Mouse (Mus musculus): Measurements from ENCODE around the gene Tmbim7.

The Tmbim7 gene

DNA sequence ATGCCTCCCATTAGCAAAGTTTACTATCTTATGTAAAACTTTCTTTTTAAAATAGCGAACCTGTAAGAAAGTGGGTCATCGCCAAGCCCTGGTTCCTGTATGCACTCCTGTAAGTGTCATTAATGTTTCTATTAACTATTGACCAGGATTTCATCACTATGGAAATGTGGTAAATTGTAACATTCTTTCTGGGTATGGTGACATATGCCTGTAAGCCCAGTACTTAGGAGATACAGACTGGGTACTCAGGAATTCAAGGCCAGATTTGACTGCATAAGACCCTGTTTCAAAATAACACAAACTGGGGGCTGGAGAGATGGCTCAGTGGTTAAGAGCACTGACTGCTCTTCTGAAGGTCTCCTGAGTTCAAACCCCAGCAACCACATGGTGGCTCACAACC, 14.2 kb downstream of the Tmbim7 start:
- DNase-seq (ENCODE audit: low read depth, low spot score) = no peak

DNA sequence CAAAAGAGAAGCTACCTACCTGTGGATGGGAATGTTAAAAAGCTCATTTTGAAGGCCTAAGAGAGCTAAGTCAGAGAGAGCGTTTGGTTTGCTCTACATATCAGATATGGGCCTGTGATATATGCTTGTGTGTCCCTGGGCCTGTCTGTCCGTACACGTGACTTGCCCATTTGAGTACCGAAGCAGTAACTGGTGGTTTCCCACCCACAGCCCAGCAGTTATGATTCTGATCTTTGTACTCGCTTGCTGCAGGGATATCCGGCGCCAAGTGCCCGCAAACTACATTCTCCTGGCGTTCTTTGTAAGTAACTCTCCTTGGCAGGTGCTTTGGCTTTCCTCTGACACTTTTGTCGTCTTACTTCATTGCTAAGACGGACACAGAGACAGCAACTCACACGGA, 15.6 kb downstream of the Tmbim7 start:
- DNase-seq (ENCODE audit: low read depth, low spot score) = no peak

DNA sequence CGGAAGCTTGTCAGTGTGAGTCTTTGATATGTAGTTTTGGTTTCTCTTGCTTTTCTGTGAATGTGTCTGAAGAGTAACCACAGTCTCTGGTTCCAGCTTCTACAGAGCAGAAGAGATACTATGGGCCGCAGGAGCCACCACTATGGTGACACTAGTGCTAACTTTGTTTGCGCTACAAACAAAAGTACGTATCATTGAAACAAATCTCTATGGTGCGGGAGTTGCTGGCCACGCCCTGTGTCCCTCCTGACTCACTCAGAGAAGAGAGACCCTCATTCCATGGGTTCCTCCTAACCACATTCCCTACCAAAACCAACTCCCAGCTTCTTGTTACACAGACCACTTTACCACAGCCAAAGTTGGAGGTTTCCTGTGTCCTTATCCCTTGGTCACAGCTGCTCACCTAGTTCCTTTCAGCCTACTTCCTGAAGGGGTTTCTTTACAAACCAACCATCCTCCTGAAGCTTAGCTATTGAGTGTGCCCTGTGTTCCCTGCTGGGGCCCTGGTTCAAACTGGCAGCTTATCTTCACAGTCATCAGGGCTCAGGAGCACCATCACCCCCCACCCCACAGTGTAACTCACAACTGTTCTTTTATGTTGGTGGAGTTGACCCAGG, 19.1 kb downstream of the Tmbim7 start:
- DNase-seq (ENCODE audit: low read depth, low spot score) = no peak

DNA sequence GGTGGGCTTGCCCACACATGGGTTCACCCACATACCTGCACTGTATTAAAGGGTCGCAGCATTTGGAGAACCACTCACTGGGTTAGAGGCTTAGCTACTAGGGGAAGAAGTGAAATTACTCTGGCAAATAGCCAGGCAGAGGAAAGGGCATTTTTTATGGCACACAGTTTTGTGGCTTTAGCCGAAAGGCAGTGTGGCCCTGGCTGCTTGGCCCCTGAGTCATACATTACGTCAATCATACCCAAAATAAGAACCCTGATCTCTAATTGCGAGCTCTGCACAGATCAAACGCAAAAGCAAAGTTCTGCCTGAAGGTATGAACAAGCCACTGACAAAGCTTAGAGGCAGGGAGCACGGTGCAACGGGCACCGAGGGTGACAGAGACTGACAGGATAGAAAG, 37.3 kb downstream of the Tmbim7 start:
- DNase-seq (ENCODE audit: low read depth, low spot score) = no peak

DNA sequence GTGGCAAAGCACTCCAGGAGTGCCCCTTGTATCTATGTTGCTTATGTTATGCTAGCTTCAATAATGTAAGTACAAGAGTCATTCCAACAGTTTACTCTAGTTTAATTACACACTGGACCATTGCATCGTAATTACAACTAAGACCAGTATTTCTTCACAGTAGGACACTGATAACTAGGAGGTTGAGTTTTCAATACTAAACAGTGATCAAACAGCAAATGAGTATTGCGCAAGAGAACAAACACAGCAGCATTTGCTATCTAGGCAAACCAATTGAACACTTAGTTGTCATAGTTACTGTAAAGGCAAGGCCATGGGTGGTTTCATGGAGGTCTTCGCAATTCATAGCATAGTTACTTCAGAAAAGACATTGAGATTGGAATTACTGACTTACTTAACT, 40.3 kb downstream of the Tmbim7 start:
- DNase-seq (ENCODE audit: low read depth, low spot score) = no peak

DNA sequence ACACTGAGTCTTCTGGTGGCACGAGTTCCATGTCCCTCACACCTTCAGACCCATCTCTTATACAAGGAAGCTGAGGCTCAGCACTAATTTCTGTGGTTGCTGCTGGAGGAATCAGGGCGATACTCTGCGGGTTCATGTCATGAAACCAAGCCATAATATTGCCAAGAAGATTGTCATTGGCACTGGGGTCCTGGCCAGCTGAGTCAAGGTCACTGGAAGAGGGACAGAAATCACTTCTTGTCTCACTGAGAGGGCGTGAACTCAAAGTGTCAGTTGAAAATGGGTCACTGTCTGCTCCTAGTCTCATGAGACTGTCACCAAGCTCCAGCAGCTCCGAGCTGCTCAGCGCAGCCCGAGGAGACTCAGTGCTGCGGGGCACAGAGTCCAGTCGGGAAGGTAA, 42.0 kb downstream of the Tmbim7 start:
- no peak for DNase-seq (ENCODE audit: low read depth, low spot score)

DNA sequence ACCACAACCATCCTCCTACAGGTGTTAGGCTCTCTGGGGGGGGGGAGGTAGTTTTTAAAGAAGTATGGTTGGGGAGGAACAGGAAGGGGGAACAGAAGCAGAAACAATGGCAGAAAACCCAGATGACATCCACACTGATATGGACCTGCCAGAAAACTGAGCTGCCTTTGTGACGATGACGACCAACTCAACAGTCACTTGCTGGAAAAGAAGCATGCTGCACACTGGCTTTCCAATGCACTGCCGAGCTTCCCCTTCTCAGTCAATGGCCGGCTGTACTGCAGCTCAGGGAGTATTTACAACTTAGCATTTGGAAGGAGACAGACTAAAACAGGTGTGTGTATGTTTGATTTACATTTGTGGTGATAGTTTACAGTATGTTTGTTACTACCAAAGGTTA, 44.2 kb downstream of the Tmbim7 start:
- DNase-seq (ENCODE audit: low read depth, low spot score) = no peak

DNA sequence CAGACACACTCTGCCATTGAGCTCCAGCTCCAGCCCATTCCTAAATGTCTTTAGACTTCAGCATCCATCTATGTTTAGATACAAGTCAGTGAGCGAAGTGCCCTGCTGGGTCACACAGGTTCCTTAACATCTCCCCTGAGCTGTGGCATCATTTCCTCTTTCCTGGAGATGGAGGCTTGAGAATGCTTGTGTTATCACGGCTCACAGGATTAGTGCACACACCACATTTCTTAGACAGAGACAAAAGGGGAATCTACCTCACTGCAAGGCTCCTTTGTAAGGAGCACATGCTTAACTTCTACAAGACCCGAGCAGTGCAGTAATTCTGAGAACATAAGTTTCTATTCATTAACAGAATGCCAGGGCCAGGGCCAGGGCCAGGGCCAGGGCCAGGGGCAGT, 45.0 kb downstream of the Tmbim7 start:
- DNase-seq (ENCODE audit: low read depth, low spot score) = no peak

DNA sequence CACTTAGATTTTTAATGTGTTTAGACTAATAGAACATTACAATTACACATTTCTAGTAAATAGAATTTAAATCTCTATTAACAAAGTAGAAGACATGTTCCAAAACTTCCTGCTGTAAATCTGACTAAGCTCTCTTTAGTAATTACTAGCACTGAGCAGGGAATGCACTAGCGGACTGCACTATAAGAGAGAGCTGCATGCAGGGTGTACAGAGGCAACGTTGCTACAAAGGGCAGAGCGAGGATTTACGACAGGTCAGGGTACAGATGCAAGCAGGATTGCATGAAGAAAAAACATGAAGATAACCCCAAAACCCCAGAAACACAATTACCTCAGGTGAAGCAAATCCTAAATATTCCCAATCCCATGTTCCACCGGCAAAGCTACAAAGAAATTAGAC, 49.0 kb downstream of the Tmbim7 start:
- DNase-seq (ENCODE audit: low read depth, low spot score) = no peak

DNA sequence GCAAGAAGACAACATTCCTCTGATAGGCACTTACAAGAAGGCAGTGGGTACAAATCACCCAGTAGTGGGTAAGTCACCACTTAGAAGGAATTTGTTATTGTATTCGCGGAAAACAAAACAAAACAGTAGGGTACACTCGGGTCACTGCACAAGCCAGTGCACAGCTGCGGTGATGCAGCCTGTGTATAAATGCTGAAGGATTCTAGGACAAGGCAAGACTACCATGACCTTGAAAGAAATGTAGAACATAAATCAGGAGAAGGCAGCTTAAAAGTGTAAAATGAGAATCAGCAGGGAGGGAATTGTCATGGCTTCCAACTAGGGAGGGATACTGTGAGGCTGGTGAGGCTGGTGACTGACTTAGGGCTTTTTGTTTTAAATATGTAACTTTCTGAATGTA, 51.2 kb downstream of the Tmbim7 start:
- no peak for DNase-seq (ENCODE audit: low read depth, low spot score)

DNA sequence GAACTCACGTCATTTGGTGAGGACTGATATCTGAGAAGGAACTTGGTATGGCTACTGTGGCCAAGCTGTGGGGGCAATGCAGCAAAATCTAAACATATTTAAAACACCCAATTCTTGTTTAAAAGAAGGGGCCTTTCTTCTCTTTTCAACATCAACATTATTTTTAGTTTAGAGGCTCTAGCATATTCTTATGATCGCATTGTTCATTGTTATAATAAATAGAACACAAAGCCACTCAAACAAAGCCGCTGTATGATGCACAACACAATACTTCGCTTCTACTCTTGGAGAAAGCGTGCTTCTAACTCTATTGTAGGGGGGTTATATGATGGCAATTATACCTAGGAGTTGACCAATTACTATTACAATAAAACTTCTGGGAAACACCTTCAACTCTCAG, 64.8 kb downstream of the Tmbim7 start:
- no peak for DNase-seq (ENCODE audit: low read depth, low spot score)

DNA sequence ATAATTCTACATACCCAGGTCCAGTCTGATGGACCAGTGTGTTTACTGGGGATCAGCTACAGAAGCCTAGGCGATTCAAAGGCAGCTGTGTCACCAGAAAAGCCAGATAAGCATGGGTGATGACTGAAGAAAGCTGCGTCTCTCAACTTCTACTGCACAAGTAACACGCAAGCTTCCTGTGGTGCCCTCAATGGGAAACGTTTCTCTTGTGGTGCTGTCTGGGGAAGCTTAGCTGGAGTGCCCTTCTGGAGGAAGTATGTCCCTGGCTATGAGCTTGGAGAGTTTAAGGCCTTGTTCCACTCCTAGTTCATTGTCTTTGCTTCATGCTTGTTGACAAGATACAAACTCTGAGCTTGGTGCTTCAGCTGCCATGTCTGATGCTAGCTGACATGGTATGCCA, 68.4 kb downstream of the Tmbim7 start:
- no peak for DNase-seq (ENCODE audit: low read depth, low spot score)

DNA sequence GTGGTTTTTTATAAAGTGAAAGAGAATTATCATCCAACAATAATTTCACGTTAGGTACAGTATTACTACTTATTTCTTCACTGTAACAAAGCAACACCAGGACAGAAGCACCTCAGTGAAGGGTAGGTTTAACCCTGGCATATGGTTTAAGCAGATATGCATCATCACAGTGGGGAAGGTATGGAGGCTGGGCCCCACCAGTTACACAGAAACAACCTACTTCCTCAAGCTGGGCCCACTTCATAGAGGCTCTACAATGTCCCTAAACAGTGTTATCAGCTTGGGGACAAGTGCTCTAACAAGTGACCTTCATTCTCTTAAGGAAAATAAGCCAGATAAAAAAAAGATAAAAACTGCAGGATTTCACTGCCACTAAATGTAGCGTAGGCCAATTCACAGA, 71.9 kb downstream of the Tmbim7 start:
- no peak for DNase-seq (ENCODE audit: low read depth, low spot score)

DNA sequence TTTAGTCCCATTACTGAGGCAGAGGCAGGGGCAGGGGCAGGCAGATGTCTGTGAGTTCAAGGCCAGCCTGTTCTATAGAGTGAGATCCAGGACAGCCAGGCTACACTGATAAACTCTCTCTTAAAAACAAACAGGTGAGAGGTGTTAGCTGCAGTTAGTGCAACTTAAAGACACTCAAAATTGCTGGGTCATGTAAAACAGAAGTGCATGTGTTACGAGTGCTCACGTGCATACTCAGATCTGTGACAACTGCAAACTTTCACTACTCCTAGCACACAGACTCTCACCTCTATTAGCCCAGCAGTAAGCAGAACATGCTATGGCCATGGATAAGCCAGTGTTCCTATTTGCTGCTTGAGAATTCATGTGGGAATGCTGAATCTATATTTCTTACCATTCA, 72.4 kb downstream of the Tmbim7 start:
- no peak for DNase-seq (ENCODE audit: low read depth, low spot score)

DNA sequence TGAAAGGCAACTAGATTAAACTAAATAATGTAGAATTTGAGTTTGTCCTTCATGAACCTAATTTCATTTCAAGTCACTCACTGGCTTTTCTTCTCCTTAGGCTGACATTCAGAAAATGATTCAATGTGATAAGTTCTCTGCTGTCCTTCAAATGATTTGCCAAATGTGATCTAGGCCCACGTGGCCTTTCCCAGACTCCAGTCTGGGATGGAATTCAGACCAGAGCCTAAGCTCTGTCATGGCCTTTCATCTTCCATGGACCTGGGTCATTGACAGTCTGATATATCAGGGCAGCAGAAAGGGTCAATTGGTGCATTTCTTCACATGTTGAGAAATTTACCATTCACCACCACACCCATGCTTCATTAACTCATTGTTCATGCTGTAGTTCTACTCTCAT, 74.5 kb downstream of the Tmbim7 start:
- DNase-seq (ENCODE audit: low read depth, low spot score) = no peak

DNA sequence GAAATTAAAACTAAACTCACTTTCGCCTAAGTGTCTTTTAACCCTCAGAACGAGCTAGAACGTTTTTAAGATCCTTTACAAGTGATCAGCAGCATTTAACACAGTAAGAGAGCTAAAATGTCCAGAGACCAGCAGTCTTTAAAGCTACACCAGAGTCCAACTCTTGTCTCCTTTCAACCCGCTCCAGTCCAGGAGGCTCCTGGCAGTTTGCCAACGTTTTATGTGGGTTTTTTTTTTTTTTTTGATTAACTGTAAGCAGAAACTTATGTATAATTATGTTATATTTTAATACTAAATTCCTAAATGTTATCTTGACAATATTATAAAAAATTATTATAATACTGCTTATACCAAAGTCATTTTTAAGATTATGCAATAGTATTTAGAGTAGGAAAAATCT, 77.8 kb downstream of the Tmbim7 start:
- no peak for DNase-seq (ENCODE audit: low read depth, low spot score)

Measured in retina, adult 2 months (tissue).